Mouse (Mus musculus) thymus, postnatal 36 days (tissue): Measurements from ENCODE around the gene 1110059E24Rik.
"Not testable (repeated sequence)": the region's sequence is repeated elsewhere in the genome, so short reads cannot be mapped to it uniquely, and the experiment has no call there.

Experiments used
- DNase-seq, 2 experiments: peaks; one replicate each; pipeline ENCODE4 v3.0.0; 2022; ENCODE audit warnings: mixed read lengths in 2 of 2

The 1110059E24Rik gene

GRCm38 (mm10) chr19:21624148-21624535 lies 28.6 kb downstream of the 1110059E24Rik start:
- DNase-seq, result no peak

GRCm38 (mm10) chr19:21623410-21624147 lies 29.2 kb downstream of the 1110059E24Rik start:
- no peak for DNase-seq

- no peak for DNase-seq
Observed at GRCm38 (mm10) chr19:21615801-21616200, 37.0 kb downstream of the 1110059E24Rik start.

- DNase-seq, result no peak
Observed at GRCm38 (mm10) chr19:21611725-21612575, 40.8 kb downstream of the 1110059E24Rik start.

- no peak for DNase-seq
Observed at GRCm38 (mm10) chr19:21611297-21611696, 41.5 kb downstream of the 1110059E24Rik start.

- DNase-seq, result no peak
Observed at GRCm38 (mm10) chr19:21610240-21610639, 42.5 kb downstream of the 1110059E24Rik start.

- DNase-seq, result no peak
Observed at GRCm38 (mm10) chr19:21605294-21605693, 47.5 kb downstream of the 1110059E24Rik start.

- no peak for DNase-seq
Observed at GRCm38 (mm10) chr19:21603836-21604235, 48.9 kb downstream of the 1110059E24Rik start.

GRCm38 (mm10) chr19:21601541-21602101 lies 51.2 kb downstream of the 1110059E24Rik start:
- DNase-seq, result no peak

GRCm38 (mm10) chr19:21598659-21599352 lies 54.0 kb downstream of the 1110059E24Rik start:
- no peak for DNase-seq

GRCm38 (mm10) chr19:21594676-21595075 lies 58.1 kb downstream of the 1110059E24Rik start:
- no peak for DNase-seq

GRCm38 (mm10) chr19:21592216-21592615 lies 60.6 kb downstream of the 1110059E24Rik start:
- not testable (repeated sequence) for DNase-seq

- DNase-seq, result no peak
Observed at GRCm38 (mm10) chr19:21589888-21590287, 62.9 kb downstream of the 1110059E24Rik start.

GRCm38 (mm10) chr19:21587593-21587992 lies 65.2 kb downstream of the 1110059E24Rik start:
- no peak for DNase-seq

- no peak for DNase-seq
Observed at GRCm38 (mm10) chr19:21586546-21586945, 66.2 kb downstream of the 1110059E24Rik start.

- no peak for DNase-seq
Observed at GRCm38 (mm10) chr19:21585868-21586267, 66.9 kb downstream of the 1110059E24Rik start.

- no peak for DNase-seq
Observed at GRCm38 (mm10) chr19:21583986-21584385, 68.8 kb downstream of the 1110059E24Rik start.

- no peak for DNase-seq
Observed at GRCm38 (mm10) chr19:21583523-21583984, 69.2 kb downstream of the 1110059E24Rik start.

GRCm38 (mm10) chr19:21581404-21581803 lies 71.4 kb downstream of the 1110059E24Rik start:
- DNase-seq, result no peak

GRCm38 (mm10) chr19:21579896-21580295 lies 72.9 kb downstream of the 1110059E24Rik start:
- no peak for DNase-seq

GRCm38 (mm10) chr19:21577443-21577842 lies 75.3 kb downstream of the 1110059E24Rik start:
- no peak for DNase-seq

GRCm38 (mm10) chr19:21571986-21572385 lies 80.8 kb downstream of the 1110059E24Rik start:
- no peak for DNase-seq
